Mouse (Mus musculus): ENCODE results near the gene Dnmt3a.

DNA sequence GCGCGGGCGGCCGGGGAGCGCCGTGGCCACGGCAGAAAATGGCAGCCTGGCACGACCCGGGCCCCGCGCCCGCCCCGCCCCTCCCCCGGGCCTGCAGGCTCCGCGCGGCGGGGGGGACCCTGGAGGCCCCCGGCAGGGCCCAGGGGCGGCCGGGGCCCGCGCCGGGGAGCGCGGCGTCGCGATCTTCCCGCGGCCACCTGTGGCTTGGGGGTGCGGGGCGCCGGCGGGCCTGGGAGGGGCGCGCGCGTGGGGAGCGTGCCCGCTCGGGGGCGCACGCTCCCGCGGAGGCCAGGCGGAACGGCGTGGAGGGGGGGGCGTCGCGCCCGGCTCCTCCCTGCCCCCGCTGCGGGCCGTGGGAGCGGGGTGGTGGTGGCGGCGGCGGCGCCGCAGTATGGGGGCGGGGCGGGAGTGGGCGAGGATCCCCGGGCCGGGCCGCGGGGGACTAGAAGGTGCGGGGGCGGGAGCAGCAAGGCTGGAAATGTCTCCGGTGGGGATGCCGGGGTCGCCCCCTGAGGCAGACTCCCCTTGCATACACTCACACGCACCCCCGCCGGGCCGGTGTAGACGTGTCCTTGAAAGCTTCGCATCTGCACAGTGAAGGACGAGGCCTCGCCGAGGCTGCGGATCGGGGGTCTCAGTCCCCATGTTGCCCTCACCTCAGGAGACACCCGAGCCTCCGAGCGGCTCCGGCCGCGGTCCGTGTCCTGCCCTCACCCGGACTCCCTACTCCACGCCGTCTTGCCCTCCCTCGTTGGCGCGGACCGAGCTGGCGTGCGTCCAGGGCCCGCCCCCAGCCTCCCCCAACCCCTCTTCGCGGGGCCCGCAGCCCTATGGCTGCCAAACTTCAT, 2.0 kb downstream of the Dnmt3a start:
- TF ChIP-seq POLR2A (IDR thresholded peaks at IDR 0.05; ENCODE audit: insufficient read depth, low read depth, low read length) (no peak), CTCF (IDR thresholded peaks at IDR 0.05) (no peak)
